Mouse (Mus musculus) intestine, embryonic 14.5 days (tissue): ENCODE measurements around the gene Rassf8. TPM values are rescaled to one million over a fixed set of nuclear protein-coding genes. Genes with fewer than 3 reads are reported as not detected.
A peak's percentile ranks its signal among the peaks of the same experiment; 100 is the strongest.

Experiments used
- ATAC-seq: fragments of 200-750 bp; cut with Nextera tagmentation; replicated peaks from 2 replicates; pipeline ENCODE4 v1.8.0; 2017; ENCODE audit warnings: low read depth, moderate number of reproducible peaks, moderate TSS enrichment, moderate library complexity; ENCODE audit not compliant: low FRiP score, low TSS enrichment
- DNase-seq: peaks from one replicate; pipeline ENCODE4 v3.0.0-alpha.2; 2018; ENCODE audit warnings: low spot score
- H3K27ac ChIP-seq: fragments of 300-500 bp; sonication (generic); 2 replicates; pipeline ENCODE4 v1.5.1; 2014; ENCODE audit warnings: low read depth, mild to moderate bottlenecking, control low read depth
- H3K27me3 ChIP-seq: fragments of 300-500 bp; sonication (generic); replicated peaks from 2 replicates; pipeline ENCODE4 v1.6.1; 2014; ENCODE audit warnings: low read length, control low read depth; ENCODE audit not compliant: control insufficient read depth, insufficient read depth
- H3K36me3 ChIP-seq: fragments of 300-500 bp; sonication (generic); 2 replicates; pipeline ENCODE4 v1.6.1; 2014; ENCODE audit warnings: low read length, control low read depth; ENCODE audit not compliant: control insufficient read depth, insufficient read depth
- H3K4me1 ChIP-seq: fragments of 300-500 bp; sonication (generic); replicated peaks from 2 replicates; pipeline ENCODE4 v1.6.1; 2014; ENCODE audit warnings: low read length, control low read depth, mixed read lengths; ENCODE audit not compliant: control insufficient read depth, insufficient read depth
- H3K4me2 ChIP-seq: fragments of 300-500 bp; sonication (generic); 2 replicates; pipeline ENCODE4 v1.6.1; 2014; ENCODE audit warnings: low read length
- H3K4me3 ChIP-seq: fragments of 300-500 bp; sonication (generic); 2 replicates; pipeline ENCODE4 v1.5.1; 2014; ENCODE audit warnings: low read depth, low read length, control low read depth, mixed read lengths
- H3K9ac ChIP-seq: fragments of 300-500 bp; sonication (generic); 2 replicates; pipeline ENCODE4 v1.6.1; 2014; ENCODE audit warnings: mild to moderate bottlenecking, low read length
- H3K9me3 ChIP-seq: fragments of 300-500 bp; sonication (generic); 2 replicates; pipeline ENCODE4 v1.6.1; 2016; ENCODE audit warnings: low read length, control low read depth; ENCODE audit not compliant: control insufficient read depth
- WGBS: fragments of 180-500 bp; shearing (Covaris S2); extraction: QIAGEN DNeasy Blood & Tissue Kit; methylation state at CpG from one replicate; pipeline ENCODE4 v1.1.7; 2014; 5-methylcytosine and 5-hydroxymethylcytosine counted together
- polyA plus RNA-seq: library from polyadenylated mRNA; unstranded; fragments of >200 nt; fragmentation: Nextera tagmentation; extraction: Ambion mirVana; gene quantifications from 2 replicates; pipeline ENCODE4 v1.2.1, GENCODE M21; 2014

Rassf8 gene
- polyA plus RNA-seq, 1 experiment from 2014 or later = 9.1 TPM

GRCm38 (mm10) chr6:145779383-145779782 lies 32.8 kb downstream of the Rassf8 start:
- Histone ChIP-seq H3K4me2 (no peak overlapping the region), H3K36me3 (no peaks in the 10 kb centered on the region), H3K4me1 (0 out of 2 replicates have a peak, but pooled peaks cover 4% of the 10 kb centered on the region), H3K27me3 (no peaks in the 10 kb centered on the region), H3K9me3 (no peaks in the 10 kb centered on the region), H3K27ac (no peak overlapping the region), H3K9ac (no peak overlapping the region), H3K4me3 (no peak overlapping the region)
- ATAC-seq (0 out of 2 replicates have a peak, but pooled peaks have one; percentile 68), DNase-seq (no peak)
- 25% methylated on average over 6 of the region's 6 CpGs for WGBS

- Histone ChIP-seq H3K27me3 (no peaks in the 10 kb centered on the region), H3K9me3 (no peaks in the 10 kb centered on the region), H3K4me2 (no peak overlapping the region), H3K4me3 (no peak overlapping the region), H3K36me3 (no peaks in the 10 kb centered on the region), H3K27ac (no peak overlapping the region), H3K9ac (no peak overlapping the region), H3K4me1 (0 out of 2 replicates have a peak, but pooled peaks cover 4% of the 10 kb centered on the region)
- ATAC-seq (no peak), DNase-seq (no peak)
- WGBS = 60% methylated on average over 8 of the region's 8 CpGs
Observed at GRCm38 (mm10) chr6:145780180-145780802, 33.7 kb downstream of the Rassf8 start.

GRCm38 (mm10) chr6:145781256-145781655 lies 34.7 kb downstream of the Rassf8 start:
- WGBS = 84% methylated on average over 9 of the region's 9 CpGs

GRCm38 (mm10) chr6:145781966-145782365 lies 35.4 kb downstream of the Rassf8 start:
- WGBS = 76% methylated on average over 2 of the region's 2 CpGs
- H3K4me3 ChIP-seq = no peak overlapping the region
- no peaks in the 10 kb centered on the region for H3K27me3 ChIP-seq
- 0 out of 2 replicates have a peak, but pooled peaks cover 4% of the 10 kb centered on the region for H3K4me1 ChIP-seq
- no peak overlapping the region for H3K27ac ChIP-seq
- H3K9me3 ChIP-seq = no peaks in the 10 kb centered on the region
- H3K4me2 ChIP-seq = no peak overlapping the region
- H3K36me3 ChIP-seq = no peaks in the 10 kb centered on the region
- no peak overlapping the region for H3K9ac ChIP-seq
- DNase-seq (no peak), ATAC-seq (no peak)

More at GRCm38 (mm10) chr6:145781256-145781655, 34.7 kb downstream of the Rassf8 start:
- ATAC-seq (no peak), DNase-seq (no peak)
- no peak overlapping the region for H3K27ac ChIP-seq
- H3K27me3 ChIP-seq = no peaks in the 10 kb centered on the region
- no peak overlapping the region for H3K4me2 ChIP-seq
- 0 out of 2 replicates have a peak, but pooled peaks cover 4% of the 10 kb centered on the region for H3K4me1 ChIP-seq
- H3K9ac ChIP-seq = no peak overlapping the region
- no peaks in the 10 kb centered on the region for H3K9me3 ChIP-seq
- H3K36me3 ChIP-seq = no peaks in the 10 kb centered on the region
- H3K4me3 ChIP-seq = no peak overlapping the region

- no peaks in the 10 kb centered on the region for H3K9me3 ChIP-seq
- no peak for ATAC-seq
- H3K36me3 ChIP-seq = no peaks in the 10 kb centered on the region
- H3K27me3 ChIP-seq = no peaks in the 10 kb centered on the region
- no peak for DNase-seq
- no peak overlapping the region for H3K27ac ChIP-seq
- no peak overlapping the region for H3K4me2 ChIP-seq
- 0 out of 2 replicates have a peak, but pooled peaks cover 4% of the 10 kb centered on the region for H3K4me1 ChIP-seq
- WGBS = 81% methylated on average over 2 of the region's 2 CpGs
- no peak overlapping the region for H3K4me3 ChIP-seq
- H3K9ac ChIP-seq = no peak overlapping the region
Observed at GRCm38 (mm10) chr6:145787311-145787710, 40.8 kb downstream of the Rassf8 start.

- Histone ChIP-seq H3K4me3 (no peak overlapping the region), H3K9ac (no peak overlapping the region), H3K36me3 (no peaks in the 10 kb centered on the region), H3K27me3 (no peaks in the 10 kb centered on the region), H3K4me2 (no peak overlapping the region), H3K9me3 (no peaks in the 10 kb centered on the region), H3K4me1 (peaks cover 16% of the 10 kb centered on the region), H3K27ac (no peak overlapping the region)
- WGBS = 96% methylated on average over 4 of the region's 4 CpGs
- ATAC-seq (no peak), DNase-seq (no peak)
Observed at GRCm38 (mm10) chr6:145789738-145790137, 43.2 kb downstream of the Rassf8 start.

GRCm38 (mm10) chr6:145792373-145792772 lies 45.8 kb downstream of the Rassf8 start:
- 59% methylated on average over 7 of the region's 7 CpGs for WGBS
- DNase-seq = no peak
- ATAC-seq = no peak
- Histone ChIP-seq H3K9me3 (no peaks in the 10 kb centered on the region), H3K9ac (no peak overlapping the region), H3K4me1 (peaks cover 28% of the 10 kb centered on the region), H3K27ac (peak overlapping the region; percentile 67), H3K36me3 (no peaks in the 10 kb centered on the region), H3K27me3 (no peaks in the 10 kb centered on the region), H3K4me2 (no peak overlapping the region), H3K4me3 (no peak overlapping the region)

GRCm38 (mm10) chr6:145793109-145793593 lies 46.6 kb downstream of the Rassf8 start:
- H3K9ac ChIP-seq = no peak overlapping the region
- no peak overlapping the region for H3K4me3 ChIP-seq
- no peaks in the 10 kb centered on the region for H3K27me3 ChIP-seq
- no peaks in the 10 kb centered on the region for H3K9me3 ChIP-seq
- H3K4me1 ChIP-seq = peaks cover 28% of the 10 kb centered on the region
- DNase-seq (peak; percentile 68), ATAC-seq (peak; percentile 68)
- H3K4me2 ChIP-seq = no peak overlapping the region
- WGBS = 9% methylated on average over 4 of the region's 4 CpGs
- peak overlapping the region; percentile 67 for H3K27ac ChIP-seq
- H3K36me3 ChIP-seq = no peaks in the 10 kb centered on the region

- DNase-seq = no peak
- no peak overlapping the region for H3K4me3 ChIP-seq
- H3K27ac ChIP-seq = no peak overlapping the region
- no peak for ATAC-seq
- no peaks in the 10 kb centered on the region for H3K36me3 ChIP-seq
- WGBS = 57% methylated on average over 4 of the region's 4 CpGs
- H3K4me1 ChIP-seq = peaks cover 28% of the 10 kb centered on the region
- no peaks in the 10 kb centered on the region for H3K9me3 ChIP-seq
- no peak overlapping the region for H3K9ac ChIP-seq
- no peaks in the 10 kb centered on the region for H3K27me3 ChIP-seq
- H3K4me2 ChIP-seq = no peak overlapping the region
Observed at GRCm38 (mm10) chr6:145794671-145795070, 48.1 kb downstream of the Rassf8 start.
